Mouse (Mus musculus): ENCODE data around the gene Gm21994. TPM values are rescaled to one million over a fixed set of nuclear protein-coding genes. Genes with fewer than 3 reads are reported as not detected.
"Not testable (repeated sequence)": the region's sequence is repeated elsewhere in the genome, so short reads cannot be mapped to it uniquely, and the experiment has no call there.

Gene Gm21994
- polyA plus RNA-seq (2015; fragmentation: Nextera tagmentation; extraction: Ambion mirVana) = 3.4 TPM in 2 replicates

GRCm38 (mm10) chr2:150255491-150255890, at the start of gene Gm21994:
Gene Gm21994 (minus strand): TSS chr2:150255591.
- not testable (repeated sequence) for DNase-seq (ENCODE audit: low spot score)

GRCm38 (mm10) chr2:150299096-150299495, 43.7 kb upstream of the Gm21994 start:
- no peak for DNase-seq (ENCODE audit: low spot score)

GRCm38 (mm10) chr2:150293669-150294068, 38.3 kb upstream of the Gm21994 start:
- DNase-seq (ENCODE audit: low spot score) = no peak

GRCm38 (mm10) chr2:150257291-150257690, 1.9 kb upstream of the Gm21994 start, which contains the start of gene Gm14124:
Gene Gm14124 (plus strand): TSS chr2:150257517.
- DNase-seq (ENCODE audit: low spot score) = not testable (repeated sequence)

GRCm38 (mm10) chr2:150256861-150257260, 1.5 kb upstream of the Gm21994 start:
- DNase-seq (ENCODE audit: low spot score) = not testable (repeated sequence)

- DNase-seq (ENCODE audit: low spot score) = no peak
Measured at GRCm38 (mm10) chr2:150243211-150243610, 12.2 kb downstream of the Gm21994 start.

GRCm38 (mm10) chr2:150223263-150223662, 32.1 kb downstream of the Gm21994 start:
- DNase-seq (ENCODE audit: low spot score) = not testable (repeated sequence)

GRCm38 (mm10) chr2:150218363-150218725, 37.0 kb downstream of the Gm21994 start:
- not testable (repeated sequence) for DNase-seq (ENCODE audit: low spot score)

GRCm38 (mm10) chr2:150217600-150218362, 37.6 kb downstream of the Gm21994 start, which contains the start of gene Zfp937:
Gene Zfp937 (plus strand): TSS chr2:150218073.
- peak; percentile 2 for DNase-seq (ENCODE audit: low spot score)

Other genes with a start within 250 kb of the Gm21994 start
- 8.5 and 9.1 TPM in 2 replicates for gene Zfp120, start 118.9 kb downstream of the Gm21994 start, polyA plus RNA-seq (2015; fragmentation: Nextera tagmentation; extraction: Ambion mirVana)
- gene Gm10770, start 75.9 kb downstream of the Gm21994 start, polyA plus RNA-seq (2015; fragmentation: Nextera tagmentation; extraction: Ambion mirVana) = not detected in 2 replicates
- gene Gm14139, start 73.8 kb downstream of the Gm21994 start, polyA plus RNA-seq (2015; fragmentation: Nextera tagmentation; extraction: Ambion mirVana) = 0.18 and 0.51 TPM in 2 replicates
- 2.7 and 2.9 TPM in 2 replicates for gene Zfp937, start 37.5 kb downstream of the Gm21994 start, polyA plus RNA-seq (2015; fragmentation: Nextera tagmentation; extraction: Ambion mirVana)
- gene Gm14124, start 1.9 kb upstream of the Gm21994 start, polyA plus RNA-seq (2015; fragmentation: Nextera tagmentation; extraction: Ambion mirVana) = 0.04 TPM in 1 of 2 replicates, not detected in the other
- gene Gm10130, start 68.1 kb upstream of the Gm21994 start, polyA plus RNA-seq (2015; fragmentation: Nextera tagmentation; extraction: Ambion mirVana) = 2.6 and 3.2 TPM in 2 replicates
- gene 3300002I08Rik, start 107.2 kb upstream of the Gm21994 start, polyA plus RNA-seq (2015; fragmentation: Nextera tagmentation; extraction: Ambion mirVana) = 4.6 TPM in 2 replicates
- gene Zfp442, start 195.9 kb upstream of the Gm21994 start, polyA plus RNA-seq (2015; fragmentation: Nextera tagmentation; extraction: Ambion mirVana) = 1.6 and 2.2 TPM in 2 replicates
- 0.28 and 0.30 TPM in 2 replicates for gene Zfp345, start 229.5 kb upstream of the Gm21994 start, polyA plus RNA-seq (2015; fragmentation: Nextera tagmentation; extraction: Ambion mirVana)

All from thymus, postnatal 0 days (tissue).